Mouse (Mus musculus) liver, embryonic 15.5 days (tissue): ENCODE data around the gene Zfp639. TPM values are rescaled to one million over a fixed set of nuclear protein-coding genes. Genes with fewer than 3 reads are reported as not detected.

Experiments
- ATAC-seq: fragments of 200-750 bp; cut with Nextera tagmentation; 2 replicates; pipeline ENCODE4 v1.8.0; 2017; ENCODE audit warnings: moderate number of reproducible peaks, mild to moderate bottlenecking, moderate library complexity; ENCODE audit not compliant: insufficient read depth
- H3K27ac ChIP-seq: fragments of 300-500 bp; sonication (generic); replicated peaks from 2 replicates; pipeline ENCODE4 v1.5.1; 2015; ENCODE audit warnings: mild to moderate bottlenecking, inconsistent platforms
- H3K27me3 ChIP-seq: fragments of 300-500 bp; sonication (generic); 2 replicates; pipeline ENCODE4 v1.6.1; 2015; ENCODE audit warnings: mild to moderate bottlenecking, inconsistent platforms
- H3K36me3 ChIP-seq: fragments of 300-500 bp; sonication (generic); replicated peaks from 2 replicates; pipeline ENCODE4 v1.6.1; 2015; ENCODE audit warnings: moderate library complexity, mild to moderate bottlenecking, inconsistent platforms
- H3K4me1 ChIP-seq: fragments of 300-500 bp; sonication (generic); replicated peaks from 2 replicates; pipeline ENCODE4 v1.6.1; 2015; ENCODE audit warnings: inconsistent platforms
- H3K4me2 ChIP-seq: fragments of 300-500 bp; sonication (generic); 2 replicates; pipeline ENCODE4 v1.6.1; 2015; ENCODE audit warnings: moderate library complexity, mild to moderate bottlenecking, inconsistent platforms
- H3K4me3 ChIP-seq: fragments of 300-500 bp; sonication (generic); replicated peaks from 2 replicates; pipeline ENCODE4 v1.5.1; 2015; ENCODE audit warnings: mild to moderate bottlenecking, inconsistent platforms
- H3K9ac ChIP-seq: fragments of 300-500 bp; sonication (generic); 2 replicates; pipeline ENCODE4 v1.6.1; 2015; ENCODE audit warnings: moderate library complexity, mild to moderate bottlenecking, inconsistent platforms
- H3K9me3 ChIP-seq: fragments of 300-500 bp; sonication (generic); replicated peaks from 2 replicates; pipeline ENCODE4 v1.6.1; 2016; ENCODE audit warnings: inconsistent platforms
- WGBS: fragments of 180-500 bp; shearing (Covaris S2); methylation state at CpG from one replicate; pipeline ENCODE4 v1.1.7; 2015; ENCODE audit warnings: mixed read lengths; ENCODE audit not compliant: insufficient replicate concordance; 5-methylcytosine and 5-hydroxymethylcytosine counted together
- polyA plus RNA-seq: library from polyadenylated mRNA; unstranded; fragments of >200 nt; fragmentation: Nextera tagmentation; extraction: Ambion mirVana; gene quantifications from 2 replicates; pipeline ENCODE4 v1.2.1, GENCODE M21; 2015

Zfp639 gene
- polyA plus RNA-seq, 1 experiment from 2014 or later = 14.7 TPM

- peaks cover 21% of the 10 kb centered on the region for H3K4me1 ChIP-seq
- no peaks in the 10 kb centered on the region for H3K9me3 ChIP-seq
- no peak overlapping the region for H3K4me3 ChIP-seq
- peaks cover 68% of the 10 kb centered on the region for H3K36me3 ChIP-seq
- WGBS = 67% methylated on average over 1 of the region's 1 CpGs
- no peak for ATAC-seq
- H3K27me3 ChIP-seq = no peaks in the 10 kb centered on the region
- no peak overlapping the region for H3K9ac ChIP-seq
- no peak overlapping the region for H3K27ac ChIP-seq
- H3K4me2 ChIP-seq = no peak overlapping the region
Observed at GRCm38 (mm10) chr3:32537556-32537955, 27.5 kb downstream of the Zfp639 start.

- no peak for ATAC-seq
- Histone ChIP-seq H3K4me2 (no peak overlapping the region), H3K36me3 (peaks cover 70% of the 10 kb centered on the region), H3K9me3 (no peaks in the 10 kb centered on the region), H3K4me3 (no peak overlapping the region), H3K27ac (no peak overlapping the region), H3K9ac (no peak overlapping the region), H3K4me1 (peaks cover 20% of the 10 kb centered on the region), H3K27me3 (no peaks in the 10 kb centered on the region)
- WGBS = 72% methylated on average over 5 of the region's 5 CpGs
Observed at GRCm38 (mm10) chr3:32538091-32538490, 28.0 kb downstream of the Zfp639 start.

DNA sequence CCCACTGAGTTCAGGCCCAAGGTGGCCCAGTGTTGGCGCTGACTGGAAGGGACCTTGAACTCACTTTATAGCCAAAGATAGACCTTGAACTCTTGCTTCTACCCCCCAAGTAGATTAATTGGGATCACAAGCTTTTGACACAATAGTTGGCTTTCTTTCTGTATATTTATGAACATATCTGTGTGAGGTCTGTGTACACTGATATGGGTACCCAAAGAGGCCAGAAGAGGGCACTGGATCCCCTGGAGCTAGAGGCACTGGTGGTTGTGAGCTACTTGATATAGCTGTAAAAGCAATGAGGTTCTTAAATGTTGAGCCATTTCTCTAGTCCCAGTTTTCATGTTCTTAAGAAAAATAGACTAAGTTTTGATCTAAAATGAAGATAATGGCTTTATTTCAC lies 43.0 kb downstream of the Zfp639 start:
- ATAC-seq = no peak

DNA sequence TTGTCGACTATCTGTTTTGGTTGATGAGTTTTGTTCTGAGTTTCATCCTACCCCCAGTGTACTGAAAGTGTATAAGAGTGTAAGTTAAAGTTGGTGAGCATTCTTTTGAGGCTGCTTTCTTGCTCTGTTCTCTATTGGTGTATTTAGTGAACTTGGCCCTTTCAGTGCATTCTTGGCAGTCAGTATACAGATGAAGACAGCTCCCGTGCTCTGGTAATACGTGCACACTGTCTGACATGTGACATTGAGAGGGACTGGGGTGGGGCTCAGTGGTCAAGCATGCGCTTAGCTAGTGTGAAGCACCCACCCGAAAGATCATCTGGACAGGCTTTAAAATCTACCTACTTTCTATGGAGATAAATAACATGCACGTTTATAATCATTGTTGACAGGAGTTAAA lies 53.3 kb downstream of the Zfp639 start:
- no peaks in the 10 kb centered on the region for H3K9me3 ChIP-seq
- WGBS = 81% methylated on average over 6 of the region's 6 CpGs
- no peak overlapping the region for H3K27ac ChIP-seq
- H3K4me1 ChIP-seq = no peaks in the 10 kb centered on the region
- H3K4me2 ChIP-seq = no peak overlapping the region
- H3K27me3 ChIP-seq = no peaks in the 10 kb centered on the region
- no peak for ATAC-seq
- no peak overlapping the region for H3K9ac ChIP-seq
- H3K36me3 ChIP-seq = peaks cover 55% of the 10 kb centered on the region
- H3K4me3 ChIP-seq = no peak overlapping the region

More for the DNA sequence above, 43.0 kb downstream of the Zfp639 start:
- Histone ChIP-seq H3K4me1 (no peaks in the 10 kb centered on the region), H3K9me3 (no peaks in the 10 kb centered on the region), H3K9ac (no peak overlapping the region), H3K4me3 (no peak overlapping the region), H3K27me3 (no peaks in the 10 kb centered on the region), H3K36me3 (peaks cover 41% of the 10 kb centered on the region), H3K4me2 (no peak overlapping the region), H3K27ac (no peak overlapping the region)
- WGBS = 87% methylated on average over 1 of the region's 1 CpGs

Other genes starting within 250 kb of the Zfp639 start
- 0.50 and 0.62 TPM in 2 replicates for gene Zmat3, start 144.2 kb upstream of the Zfp639 start, polyA plus RNA-seq
- 2.4 and 3.2 TPM in 2 replicates for gene Pik3ca, start 112.6 kb upstream of the Zfp639 start, polyA plus RNA-seq
- gene Kcnmb3, start 18.0 kb upstream of the Zfp639 start, polyA plus RNA-seq = not detected in 2 replicates
- gene Mfn1, start 19.2 kb downstream of the Zfp639 start, polyA plus RNA-seq = 12.5 and 13.1 TPM in 2 replicates
- gene Gnb4, start 106.3 kb downstream of the Zfp639 start, polyA plus RNA-seq = 7.7 and 8.1 TPM in 2 replicates
- gene Actl6a, start 196.0 kb downstream of the Zfp639 start, polyA plus RNA-seq = 75.5 and 78.2 TPM in 2 replicates
- gene Ndufb5, start 226.7 kb downstream of the Zfp639 start, polyA plus RNA-seq = 101 and 124 TPM in 2 replicates
- 12.6 and 15.2 TPM in 2 replicates for gene Mrpl47, start 227.3 kb downstream of the Zfp639 start, polyA plus RNA-seq